Comparison of ENCODE assay signal across 13 mouse cellular contexts in the genomic region with DNA sequence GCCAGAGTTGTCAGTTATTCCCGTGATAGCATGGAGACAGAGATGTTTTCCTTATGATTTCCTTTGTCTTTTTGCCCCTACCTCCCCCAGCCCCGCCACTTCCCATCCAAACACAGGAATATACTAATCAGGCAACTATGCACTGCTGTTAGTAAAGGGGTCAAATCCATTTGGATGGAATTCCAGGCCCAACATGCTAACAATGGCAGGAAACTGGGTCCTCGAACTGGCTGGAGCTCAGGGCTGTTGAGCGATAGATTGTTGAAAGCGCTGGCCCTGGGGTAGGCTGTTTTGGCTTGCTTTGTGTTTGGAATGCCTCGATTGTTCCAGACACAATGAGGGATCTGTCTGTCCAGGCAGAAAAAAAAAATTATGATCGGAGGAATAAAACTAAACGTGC.
DNase-seq lines count a peak whose midpoint lies in the region; ATAC-seq and TF ChIP-seq lines count a peak whose summit lies in the region.
"Had no signal": no experiment of that assay in that cellular context is flagged by ENCODE, and none has a peak within 500 bp of the region (broad histone marks: within the 10 kb centered on the region; RNA-seq: fewer than 3 reads in every experiment).

No protein-coding gene starts in this region.

- H3K4me1 ChIP-seq in intestine, embryonic 16.5 days (ENCODE audit: control insufficient read depth, insufficient read depth, low read length) = no peaks in the 10 kb centered on the region
- H3K4me1 ChIP-seq in intestine, postnatal 0 days (replicated peaks; ENCODE audit: control insufficient read depth, insufficient read depth, low read length) = no peaks in the 10 kb centered on the region
- H3K4me1 ChIP-seq in hindbrain, embryonic 13.5 days (replicated peaks) = no peaks in the 10 kb centered on the region
- H3K4me1 ChIP-seq in forebrain, postnatal 0 days (ENCODE audit: insufficient read depth) = no peaks in the 10 kb centered on the region
- H3K4me1 ChIP-seq: embryonic facial prominence, embryonic 15.5 days had no signal

- no peak overlapping the region for H3K4me3 ChIP-seq in intestine, embryonic 16.5 days (ENCODE audit: low read length)
- no peak overlapping the region for H3K4me3 ChIP-seq in intestine, postnatal 0 days (ENCODE audit: low read depth, low read length)
- H3K4me3 ChIP-seq in hindbrain, embryonic 13.5 days = no peak overlapping the region
- no peak overlapping the region for H3K4me3 ChIP-seq in forebrain, postnatal 0 days (ENCODE audit: low read depth, low read length)
- H3K4me3 ChIP-seq: embryonic facial prominence, embryonic 15.5 days had no signal

- no peak overlapping the region for H3K27ac ChIP-seq in intestine, embryonic 16.5 days (ENCODE audit: low read length)
- no peak overlapping the region for H3K27ac ChIP-seq in intestine, postnatal 0 days (ENCODE audit: low read depth, low read length)
- H3K27ac ChIP-seq in hindbrain, embryonic 13.5 days = no peak overlapping the region
- no peak overlapping the region for H3K27ac ChIP-seq in forebrain, postnatal 0 days (ENCODE audit: low read depth, low read length)
- H3K27ac ChIP-seq: embryonic facial prominence, embryonic 15.5 days; liver, embryonic 14.5 days had no signal

- no peak for TF ChIP-seq CTCF in intestine, postnatal 0 days (IDR thresholded peaks at IDR 0.05; ENCODE audit: low read depth)
- TF ChIP-seq CTCF in forebrain, postnatal 0 days (IDR thresholded peaks at IDR 0.05; ENCODE audit: low read depth) = no peak

- WGBS in intestine, embryonic 16.5 days = 73% methylated on average over 8 of the region's 8 CpGs
- WGBS in intestine, postnatal 0 days = 68% methylated on average over 8 of the region's 8 CpGs
- 66% methylated on average over 8 of the region's 8 CpGs for WGBS in hindbrain, embryonic 13.5 days
- 48% methylated on average over 8 of the region's 8 CpGs for WGBS in forebrain, postnatal 0 days

- no peak overlapping the region for H3K4me2 ChIP-seq in intestine, embryonic 16.5 days (ENCODE audit: low read depth, low read length)
- no peak overlapping the region for H3K4me2 ChIP-seq in intestine, postnatal 0 days (replicated peaks; ENCODE audit: low read depth)
- H3K4me2 ChIP-seq in hindbrain, embryonic 13.5 days = no peak overlapping the region
- no peak overlapping the region for H3K4me2 ChIP-seq in forebrain, postnatal 0 days (ENCODE audit: low read depth)
- H3K4me2 ChIP-seq: embryonic facial prominence, embryonic 15.5 days had no signal

- ATAC-seq in intestine, embryonic 16.5 days = peak; percentile 33; the same call in 1 of the 2 replicates
- ATAC-seq in intestine, postnatal 0 days = no peak
- no peak for ATAC-seq in hindbrain, embryonic 13.5 days (ENCODE audit: low FRiP score)
- no peak for ATAC-seq in forebrain, postnatal 0 days

- no peaks in the 10 kb centered on the region for H3K27me3 ChIP-seq in intestine, embryonic 16.5 days (replicated peaks; ENCODE audit: control insufficient read depth, insufficient read depth, low read length)
- H3K27me3 ChIP-seq in intestine, postnatal 0 days (replicated peaks; ENCODE audit: control insufficient read depth, insufficient read depth, low read length) = no peaks in the 10 kb centered on the region
- no peaks in the 10 kb centered on the region for H3K27me3 ChIP-seq in hindbrain, embryonic 13.5 days
- no peaks in the 10 kb centered on the region for H3K27me3 ChIP-seq in forebrain, postnatal 0 days (ENCODE audit: insufficient read depth, low read length)
- H3K27me3 ChIP-seq: embryonic facial prominence, embryonic 15.5 days had no signal

- H3K9me3 ChIP-seq in intestine, embryonic 16.5 days (ENCODE audit: control insufficient read depth, low read length) = no peaks in the 10 kb centered on the region
- no peaks in the 10 kb centered on the region for H3K9me3 ChIP-seq in intestine, postnatal 0 days (ENCODE audit: control insufficient read depth)
- no peaks in the 10 kb centered on the region for H3K9me3 ChIP-seq in hindbrain, embryonic 13.5 days
- no peaks in the 10 kb centered on the region for H3K9me3 ChIP-seq in forebrain, postnatal 0 days (ENCODE audit: low read length)
- H3K9me3 ChIP-seq: embryonic facial prominence, embryonic 15.5 days had no signal

- peak; percentile 97 for DNase-seq in heart, adult 11 months
- DNase-seq in heart, postnatal 10 days = peak; percentile 65
- peak; percentile 56 for DNase-seq in lung, postnatal 14 days
- no peak for DNase-seq in thymus, postnatal 0 days (ENCODE audit: low spot score)
- no peak for DNase-seq in forebrain, postnatal 0 days
- DNase-seq: adrenal gland, adult 2 months; cerebellum, adult 11-12 months; thymus, postnatal 4 days had no signal

- intact Hi-C loops in heart, postnatal 10 days (cut with DNase I) = loop anchor here (2.0 to 5.0 kb wide), 2 partner anchors 41 to 61 kb away; no protein-coding TSS in a partner anchor

- H3K9ac ChIP-seq in intestine, embryonic 16.5 days (ENCODE audit: low read depth, low read length) = no peak overlapping the region
- H3K9ac ChIP-seq in intestine, postnatal 0 days (ENCODE audit: low read depth, low read length) = no peak overlapping the region
- no peak overlapping the region for H3K9ac ChIP-seq in hindbrain, embryonic 13.5 days
- no peak overlapping the region for H3K9ac ChIP-seq in forebrain, postnatal 0 days
- H3K9ac ChIP-seq: embryonic facial prominence, embryonic 15.5 days; liver, embryonic 14.5 days had no signal

- H3K36me3 ChIP-seq in intestine, embryonic 16.5 days (ENCODE audit: control insufficient read depth, insufficient read depth, low read length) = no peaks in the 10 kb centered on the region
- no peaks in the 10 kb centered on the region for H3K36me3 ChIP-seq in intestine, postnatal 0 days (ENCODE audit: control insufficient read depth, insufficient read depth)
- no peaks in the 10 kb centered on the region for H3K36me3 ChIP-seq in hindbrain, embryonic 13.5 days
- H3K36me3 ChIP-seq in forebrain, postnatal 0 days (ENCODE audit: insufficient read depth) = no peaks in the 10 kb centered on the region
- H3K36me3 ChIP-seq: embryonic facial prominence, embryonic 15.5 days had no signal

Comparison
In these comparisons a context has a peak if more than half of its experiments do, and no peak if none do; other contexts are left out.
1. DNase-seq: peak in heart, adult 11 months (single experiment), heart, postnatal 10 days (2 of 2) and lung, postnatal 14 days (single experiment); none in thymus, postnatal 0 days (single experiment) and forebrain, postnatal 0 days (single experiment).